Mouse (Mus musculus): ENCODE measurements around the gene Gm4869.
"Not testable (repeated sequence)": the region's sequence is repeated elsewhere in the genome, so short reads cannot be mapped to it uniquely, and the experiment has no call there.

The Gm4869 gene

DNA sequence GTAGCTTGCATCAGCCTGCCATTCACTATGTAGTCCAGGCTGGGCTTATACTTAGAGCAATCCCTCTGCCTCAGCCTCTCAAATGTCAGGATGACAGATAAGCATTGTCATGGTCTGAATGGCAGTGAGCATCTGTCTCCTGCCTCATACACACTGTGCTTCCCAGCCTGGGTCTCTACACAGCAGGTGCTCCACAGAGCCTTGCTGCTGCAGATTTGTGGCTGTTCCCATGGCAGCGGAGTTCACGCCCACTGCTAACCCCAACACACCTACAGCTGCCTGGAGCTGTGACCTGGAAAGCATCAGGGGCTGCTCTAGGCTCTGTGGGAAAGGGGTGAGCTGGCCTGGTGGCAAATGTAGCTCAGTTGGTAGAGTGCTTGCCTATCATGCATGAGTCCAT is 19.5 kb downstream of the Gm4869 start:
- no peak for DNase-seq (ENCODE audit: low spot score)

DNA sequence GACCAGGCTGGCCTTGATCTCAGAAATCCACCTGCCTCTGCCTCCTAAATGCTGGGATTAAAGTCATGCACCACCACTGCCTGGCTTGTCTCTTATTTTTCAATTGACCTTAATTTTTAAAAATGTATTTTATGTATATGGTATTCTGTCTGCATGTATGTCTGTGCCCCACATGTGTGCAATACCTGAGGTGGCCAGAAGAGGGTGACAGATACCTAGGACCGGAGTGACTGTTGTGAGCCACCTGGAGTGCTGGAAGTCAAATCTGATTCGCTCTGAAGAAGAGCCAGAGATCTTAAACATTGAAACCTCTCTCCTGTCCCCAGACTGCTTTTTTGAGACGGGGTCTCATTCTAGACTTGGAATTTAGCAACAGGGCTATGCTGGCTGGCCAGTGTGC is 26.9 kb downstream of the Gm4869 start:
- DNase-seq (ENCODE audit: low spot score): no peak

DNA sequence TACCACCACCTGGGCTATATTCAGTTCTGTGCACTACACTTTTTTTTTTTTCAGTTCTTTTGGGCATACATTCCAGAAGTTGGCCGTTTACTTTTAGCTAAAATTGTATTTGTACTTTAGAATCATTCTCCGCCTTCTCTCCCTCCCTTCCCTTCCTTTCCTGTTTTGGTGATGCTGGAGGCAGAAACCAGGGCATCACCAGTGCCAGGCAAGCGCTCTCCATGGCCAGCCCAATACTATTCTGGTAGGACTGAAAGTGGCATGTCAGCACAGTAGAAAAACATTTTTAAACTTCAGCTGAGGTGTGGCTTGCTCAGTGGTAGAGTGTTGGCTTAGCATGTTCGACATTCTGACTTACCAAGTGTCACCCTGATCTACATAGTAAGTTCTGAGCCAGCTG is 36.0 kb downstream of the Gm4869 start:
- no peak for DNase-seq (ENCODE audit: low spot score)

DNA sequence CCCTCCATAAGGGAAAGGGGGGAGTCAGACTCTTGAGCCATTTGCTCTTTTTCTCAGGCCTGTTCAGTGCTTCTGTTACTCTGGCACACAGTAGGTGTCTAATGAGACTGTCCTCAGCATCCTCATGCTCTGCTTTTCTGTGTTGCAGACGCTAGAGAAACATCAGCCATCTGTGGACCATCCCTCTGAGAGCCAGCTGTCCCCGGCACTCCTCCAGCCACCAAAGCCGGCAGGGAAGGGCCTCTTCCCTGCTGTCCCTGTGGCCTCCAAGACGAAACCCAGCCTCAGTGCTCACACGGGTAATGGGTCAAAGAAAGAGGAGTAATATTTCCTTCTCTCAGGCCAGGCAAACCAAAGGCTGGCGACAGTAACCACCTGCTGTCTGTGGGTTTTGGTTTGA is 45.7 kb downstream of the Gm4869 start:
- no peak for DNase-seq (ENCODE audit: low spot score)

DNA sequence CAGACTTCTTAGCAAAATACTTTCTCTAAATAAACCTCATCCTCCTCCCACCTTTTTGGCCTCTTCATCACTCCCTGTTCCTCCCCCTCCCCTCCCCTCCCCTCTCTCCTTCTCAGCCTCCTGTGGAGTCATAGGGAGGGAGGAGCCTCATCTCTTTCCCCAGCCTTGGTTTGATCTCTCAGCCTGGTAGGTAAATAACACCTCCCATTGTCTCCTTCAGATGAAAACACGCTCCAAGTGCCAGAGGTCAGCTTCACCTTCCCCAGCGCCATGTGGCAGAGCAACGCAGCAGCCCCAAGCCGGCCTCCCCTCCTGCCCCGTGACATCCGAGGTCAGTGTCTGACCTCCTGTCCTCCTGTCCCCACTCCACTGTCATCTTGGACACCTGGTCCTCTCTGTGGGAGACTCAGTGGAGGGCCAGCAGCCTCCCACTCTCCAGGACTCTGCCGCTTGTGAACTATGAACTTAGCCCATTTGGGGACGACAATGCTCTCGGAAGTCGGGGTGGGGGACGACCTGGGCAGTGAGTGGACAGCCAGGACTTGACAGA is 47.3 kb downstream of the Gm4869 start:
- DNase-seq (ENCODE audit: low spot score): no peak

DNA sequence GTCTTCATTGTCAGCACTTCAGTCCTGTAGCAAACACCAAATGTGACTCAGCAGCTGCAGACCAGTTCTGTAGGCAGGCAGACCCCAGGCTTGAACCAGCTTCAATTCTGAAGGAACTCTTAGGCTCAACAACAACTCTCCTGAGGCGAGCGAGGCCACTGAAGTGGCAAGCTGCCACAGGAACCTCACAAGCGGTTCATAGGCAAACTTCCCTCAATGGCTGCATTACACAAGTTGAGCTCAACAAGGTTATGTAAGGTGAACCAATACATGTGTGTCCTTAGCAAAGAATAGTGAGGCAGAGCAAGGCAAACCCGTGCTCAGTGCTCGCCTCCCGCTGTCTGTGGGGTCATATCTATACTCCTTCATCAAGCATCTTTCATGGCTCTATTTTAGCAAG is 52.7 kb downstream of the Gm4869 start:
- DNase-seq (ENCODE audit: low spot score): no peak

DNA sequence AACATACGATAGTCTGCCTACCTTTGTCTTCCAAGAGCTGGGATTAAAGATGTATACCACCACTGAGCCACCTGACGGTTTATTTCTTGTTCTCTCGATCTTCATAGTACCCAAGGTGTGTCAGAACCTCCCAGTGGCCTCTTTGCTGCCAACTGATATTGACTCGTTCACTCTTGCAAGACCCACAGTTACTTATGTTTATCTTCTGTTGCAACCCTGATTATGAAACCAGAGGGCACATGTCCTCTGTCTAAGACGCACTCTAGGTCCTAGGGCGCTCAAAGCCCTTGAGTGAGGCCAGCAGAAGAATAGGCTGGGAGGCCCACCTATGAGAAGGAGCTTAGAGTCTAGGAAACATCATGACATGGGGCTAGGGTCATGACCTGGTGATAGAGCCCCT is 55.3 kb downstream of the Gm4869 start:
- no peak for DNase-seq (ENCODE audit: low spot score)

DNA sequence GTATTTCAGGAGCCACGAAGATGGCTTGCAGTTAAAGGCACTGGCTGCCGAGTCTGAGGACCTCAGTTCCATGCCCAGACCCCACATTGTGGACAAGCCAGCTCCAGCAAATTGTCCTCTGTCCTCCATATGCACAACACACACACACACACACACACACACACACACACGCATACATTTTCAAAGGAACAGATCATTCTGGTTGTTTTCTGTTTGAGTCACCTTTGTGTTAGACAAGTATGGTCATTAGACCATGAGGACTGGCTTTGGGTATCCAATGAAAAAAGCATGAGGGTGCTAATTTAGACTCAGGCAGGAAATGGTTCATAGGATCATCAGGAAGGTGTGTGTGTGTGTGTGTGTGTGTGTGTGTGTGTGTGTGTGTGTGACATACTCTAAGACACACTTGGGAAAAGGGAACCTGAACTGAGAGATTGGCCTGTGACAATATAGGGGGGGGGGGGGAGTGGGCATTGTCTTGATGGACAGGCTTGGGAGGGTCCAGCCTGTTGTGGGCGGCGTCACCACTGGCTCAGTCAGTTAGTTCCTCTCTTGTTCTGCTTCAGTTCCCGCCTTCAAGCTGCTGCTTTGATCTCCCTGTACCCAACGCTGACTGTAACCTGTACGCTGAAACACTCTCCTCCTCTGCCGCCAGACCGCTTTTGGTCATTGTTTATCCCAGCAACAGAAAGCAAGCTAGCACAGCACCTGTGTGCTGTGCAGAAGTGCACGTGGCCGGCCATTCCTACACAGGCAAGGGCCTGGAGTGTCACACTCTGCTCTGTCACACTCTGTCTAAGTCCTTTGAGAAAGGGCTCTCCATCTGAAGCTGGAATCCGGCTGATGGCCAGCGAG is 56.8 kb downstream of the Gm4869 start:
- DNase-seq (ENCODE audit: low spot score): no peak

DNA sequence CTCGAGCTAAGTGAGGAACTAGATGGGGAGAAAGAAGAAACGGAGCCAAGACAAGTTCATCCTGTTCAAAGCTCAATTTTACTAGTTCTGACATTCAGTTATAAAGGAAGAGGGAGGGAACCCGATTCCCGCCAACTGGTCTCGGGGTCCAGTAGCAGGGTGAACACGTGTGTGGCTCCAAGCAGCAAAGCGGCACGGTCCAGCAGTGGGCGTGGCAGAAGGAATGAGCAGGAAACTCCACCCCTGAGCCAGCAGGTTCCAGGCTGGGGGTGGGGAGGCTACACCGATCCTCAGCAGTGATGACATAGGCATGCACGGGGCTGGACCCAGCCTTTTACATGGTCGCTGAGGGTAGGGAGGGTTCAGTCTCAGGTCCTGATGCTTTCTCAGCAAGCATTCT is 57.5 kb downstream of the Gm4869 start:
- DNase-seq (ENCODE audit: low spot score): not testable (repeated sequence)

DNA sequence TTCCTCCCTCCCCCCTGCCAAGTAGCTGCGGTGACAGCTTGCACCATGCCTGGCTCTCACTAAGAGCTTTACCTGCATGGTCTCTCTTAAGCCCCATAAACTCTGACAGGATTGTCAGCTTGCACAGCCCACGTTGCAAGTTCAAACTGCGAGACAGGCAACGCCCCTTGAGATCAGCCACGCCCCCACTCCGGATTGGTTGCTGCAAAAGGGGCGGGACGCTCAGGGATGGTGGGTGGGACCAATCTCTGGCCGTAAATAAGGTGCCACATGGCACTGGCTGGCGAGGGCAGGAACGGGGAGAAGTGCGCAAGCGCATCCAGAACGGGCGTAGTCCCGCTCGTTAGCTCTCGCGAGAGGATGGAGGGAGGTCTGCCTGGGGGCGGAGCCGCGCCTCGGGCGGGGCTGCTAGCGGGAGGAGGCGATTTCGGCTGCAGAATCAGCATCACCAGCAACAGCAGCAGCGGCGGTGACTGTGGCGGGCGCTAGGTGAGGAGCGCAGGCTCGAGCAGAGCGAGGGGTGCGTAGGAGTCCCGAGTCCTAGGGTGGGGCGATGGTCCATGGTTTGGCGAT is 59.8 kb downstream of the Gm4869 start, which contains the start of gene Chst12:
TSS of gene Chst12 (plus strand) at position 343 of the 573 bp plus-strand sequence.
- DNase-seq (ENCODE audit: low spot score): peak; percentile 99

DNA sequence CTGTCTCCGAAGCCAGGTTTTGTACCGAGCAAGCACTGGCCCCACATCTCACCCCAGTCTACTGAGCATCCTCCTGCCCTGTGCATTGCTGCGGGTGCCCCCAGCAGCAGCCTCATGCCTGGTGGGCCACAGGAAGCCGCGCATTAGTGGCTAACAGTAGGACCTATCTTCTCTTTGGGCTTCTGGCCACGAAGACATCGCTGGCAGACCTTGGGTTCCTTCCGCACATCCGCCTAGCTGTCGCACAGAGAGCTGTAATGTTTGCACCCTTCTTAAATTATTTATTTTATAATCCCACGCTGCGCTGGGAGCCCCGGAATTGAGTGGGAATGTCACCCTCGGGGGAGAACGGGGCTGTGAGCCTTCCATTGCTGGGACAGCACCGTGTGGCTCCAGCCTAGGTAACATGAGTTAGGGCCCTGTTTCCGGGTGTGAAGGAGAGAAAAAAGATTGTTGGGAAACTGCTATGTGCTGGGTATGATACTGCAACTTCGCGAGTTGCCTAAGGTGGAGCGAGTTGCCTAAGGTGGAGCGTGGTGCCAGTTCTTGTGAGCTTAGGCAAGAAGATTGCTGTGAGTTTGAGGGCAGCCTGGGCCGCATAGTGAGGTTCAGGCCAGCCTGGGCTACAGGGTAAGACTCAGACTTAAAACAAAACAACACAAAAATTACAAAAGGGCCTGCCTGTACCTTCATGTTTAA is 60.8 kb downstream of the Gm4869 start:
- no peak for DNase-seq (ENCODE audit: low spot score)

DNA sequence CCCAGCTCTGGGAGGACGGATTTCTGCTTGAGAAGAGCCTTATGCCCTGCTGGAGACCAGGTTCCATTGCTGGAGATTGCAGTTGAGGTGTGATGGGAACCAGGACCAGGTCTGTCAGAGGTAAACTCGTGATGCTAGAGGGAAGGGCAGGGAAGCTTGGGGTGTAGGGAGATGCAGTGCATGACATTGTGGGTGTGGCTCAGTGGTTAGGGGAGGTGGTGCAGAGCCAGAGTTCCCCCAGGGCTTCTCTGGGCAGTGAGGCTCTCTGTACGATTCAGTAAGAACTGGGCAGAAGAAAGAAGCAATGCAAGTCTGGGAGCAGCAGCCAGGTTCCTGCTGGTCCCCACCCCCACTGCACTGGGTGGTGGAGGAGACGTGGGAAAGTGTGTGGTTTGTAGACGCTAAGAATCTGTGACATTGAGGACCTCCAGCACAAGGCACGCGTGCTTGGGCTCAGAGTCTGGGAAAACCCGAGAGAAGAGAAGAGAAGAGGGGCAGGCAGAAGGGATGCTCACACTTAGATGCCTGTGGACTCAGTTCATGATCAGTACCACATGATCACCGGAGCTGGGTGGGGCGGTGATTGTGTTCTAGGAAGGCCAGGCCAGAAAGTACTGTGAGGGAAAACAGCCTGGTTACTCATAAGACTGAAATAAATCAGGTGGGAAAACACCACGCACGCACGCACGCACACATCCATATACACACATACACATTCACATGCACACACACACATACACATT is 62.2 kb downstream of the Gm4869 start:
- no peak for DNase-seq (ENCODE audit: low spot score)

DNA sequence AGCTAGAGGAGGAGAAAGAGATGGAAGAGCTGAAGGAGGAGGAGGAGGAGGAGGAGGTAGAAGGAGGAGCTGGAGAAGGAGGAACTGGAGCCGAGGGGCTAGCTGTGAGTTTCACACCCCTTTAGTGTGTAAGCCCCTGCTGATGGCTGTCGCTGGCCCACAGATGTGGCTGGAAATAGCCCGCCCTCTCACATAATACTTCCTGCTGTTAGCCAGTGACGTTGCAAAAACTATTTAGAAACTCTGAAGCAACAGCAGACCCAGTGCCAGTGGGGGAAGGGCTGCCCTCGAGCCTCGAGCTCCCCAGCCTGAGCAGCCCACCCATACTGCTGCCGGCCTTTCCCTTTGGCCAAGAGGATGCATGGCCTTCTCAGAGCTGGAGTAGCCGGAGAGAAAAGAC is 63.2 kb downstream of the Gm4869 start:
- no peak for DNase-seq (ENCODE audit: low spot score)

DNA sequence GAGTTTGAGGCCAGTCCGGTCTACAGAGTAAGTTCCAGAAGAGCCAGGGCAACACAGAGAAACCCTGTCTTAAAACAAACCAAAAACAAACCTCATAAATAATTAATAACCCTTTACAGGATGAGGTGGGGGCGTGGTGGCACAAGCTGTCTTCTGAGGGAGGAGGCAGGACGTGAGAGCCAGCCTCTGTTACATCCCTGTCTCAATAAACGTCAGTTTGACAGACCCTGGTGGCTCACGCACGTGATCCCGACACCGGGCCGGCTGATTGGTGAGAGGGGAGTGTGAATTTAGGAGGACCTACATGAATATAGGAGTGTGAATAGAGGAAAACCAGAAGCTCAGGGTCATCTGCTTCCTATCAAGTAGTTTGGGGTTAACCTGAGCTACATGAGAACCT is 63.8 kb downstream of the Gm4869 start:
- no peak for DNase-seq (ENCODE audit: low spot score)

DNA sequence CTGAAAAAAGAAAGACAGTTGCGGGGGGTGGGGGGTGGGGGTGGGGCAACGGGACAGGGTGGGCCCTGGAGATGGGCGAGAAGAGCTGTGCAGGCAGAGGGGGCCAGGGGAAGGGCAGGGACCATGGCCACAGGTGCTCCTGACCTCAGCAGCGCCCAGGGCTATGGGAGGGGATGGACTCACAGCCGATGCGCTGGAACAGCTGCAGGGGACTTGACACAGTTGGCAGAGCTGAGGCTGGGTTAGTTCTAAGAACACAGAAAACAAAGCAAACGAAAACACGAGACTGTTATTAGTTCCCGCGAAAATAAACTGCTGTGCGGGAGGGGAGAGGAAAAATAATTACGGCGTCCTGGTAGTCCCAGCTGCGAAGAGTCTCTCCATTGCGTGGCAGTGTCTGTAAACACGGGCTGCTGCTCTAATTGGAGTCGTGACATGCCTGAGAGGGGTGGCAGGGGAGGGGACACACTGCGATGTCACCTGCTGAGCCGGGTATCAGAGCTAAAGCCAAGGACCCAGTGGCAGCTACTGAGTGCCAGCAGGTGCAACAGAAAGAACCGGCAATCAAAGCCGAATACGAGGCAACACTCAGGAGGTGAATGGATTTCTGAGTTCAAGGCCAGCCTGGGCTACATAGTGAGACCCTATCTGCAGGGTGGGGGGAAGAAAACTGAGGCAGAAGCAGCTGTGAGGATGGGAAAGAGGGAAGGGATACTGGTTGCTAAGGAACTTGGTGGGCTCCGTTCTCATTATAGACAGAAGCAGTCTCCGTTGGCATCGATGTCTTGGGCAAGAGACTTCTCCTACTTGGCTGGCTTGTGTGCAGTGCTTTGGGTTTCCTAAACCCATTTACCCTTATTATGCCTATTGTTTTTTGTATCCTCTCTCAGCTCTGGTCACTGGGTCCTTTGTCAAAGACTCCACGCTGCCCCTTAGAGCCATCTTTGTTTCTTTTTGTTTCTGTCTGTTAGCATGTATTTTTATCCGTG is 64.9 kb downstream of the Gm4869 start:
- no peak for DNase-seq (ENCODE audit: low spot score)

DNA sequence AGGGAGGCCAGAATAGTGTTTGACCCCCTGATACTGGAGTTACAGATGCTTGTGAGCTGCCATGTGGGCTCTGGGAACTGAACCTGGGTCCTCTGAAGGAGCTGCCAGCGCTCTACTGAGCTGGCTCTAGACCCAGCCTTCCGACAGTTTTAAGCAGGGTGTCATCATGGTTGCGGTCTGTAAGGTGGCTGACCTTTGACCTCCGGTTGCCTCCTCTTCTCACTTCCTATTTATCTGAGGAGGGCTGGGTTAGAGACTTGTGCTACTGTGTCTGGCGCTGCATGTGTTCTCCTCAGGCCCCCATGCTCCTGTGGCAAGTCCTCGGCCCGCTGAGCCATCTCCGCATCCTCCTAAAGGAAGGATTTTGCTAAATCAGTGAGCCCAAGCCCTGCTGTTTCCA is 68.5 kb downstream of the Gm4869 start:
- no peak for DNase-seq (ENCODE audit: low spot score)

DNA sequence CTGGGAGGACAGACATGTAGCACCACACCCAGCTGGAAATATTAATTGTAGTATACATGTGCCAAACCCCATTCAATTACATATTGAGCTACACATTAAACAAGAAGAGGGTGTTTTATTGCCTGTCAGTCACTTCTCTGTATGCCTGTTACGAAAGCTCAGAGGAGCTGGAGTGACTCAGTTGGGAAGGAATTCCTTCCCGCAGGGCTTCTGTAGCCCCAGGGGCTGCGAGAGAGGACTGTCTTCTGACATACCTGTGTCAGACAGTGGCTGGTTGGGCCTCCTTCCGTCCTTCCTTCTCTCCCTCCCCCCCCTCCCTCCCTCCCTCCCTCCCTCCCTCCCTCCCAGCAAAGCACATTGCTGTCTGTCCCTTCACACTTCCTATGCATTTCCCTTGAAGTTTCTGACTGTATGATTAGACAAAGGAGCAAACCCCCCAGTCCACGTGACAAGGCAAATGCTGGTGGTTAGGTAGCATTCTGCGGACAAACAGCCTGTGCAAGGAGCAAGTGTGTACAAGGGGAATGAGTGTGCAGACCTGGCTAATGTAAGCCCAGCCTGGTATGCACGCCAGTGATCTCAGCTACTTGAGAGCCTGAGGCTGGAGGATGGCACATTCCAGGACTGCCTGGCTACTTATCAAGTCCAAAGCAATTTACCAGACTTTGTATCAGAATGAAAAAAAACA is 69.5 kb downstream of the Gm4869 start:
- DNase-seq (ENCODE audit: low spot score): no peak

DNA sequence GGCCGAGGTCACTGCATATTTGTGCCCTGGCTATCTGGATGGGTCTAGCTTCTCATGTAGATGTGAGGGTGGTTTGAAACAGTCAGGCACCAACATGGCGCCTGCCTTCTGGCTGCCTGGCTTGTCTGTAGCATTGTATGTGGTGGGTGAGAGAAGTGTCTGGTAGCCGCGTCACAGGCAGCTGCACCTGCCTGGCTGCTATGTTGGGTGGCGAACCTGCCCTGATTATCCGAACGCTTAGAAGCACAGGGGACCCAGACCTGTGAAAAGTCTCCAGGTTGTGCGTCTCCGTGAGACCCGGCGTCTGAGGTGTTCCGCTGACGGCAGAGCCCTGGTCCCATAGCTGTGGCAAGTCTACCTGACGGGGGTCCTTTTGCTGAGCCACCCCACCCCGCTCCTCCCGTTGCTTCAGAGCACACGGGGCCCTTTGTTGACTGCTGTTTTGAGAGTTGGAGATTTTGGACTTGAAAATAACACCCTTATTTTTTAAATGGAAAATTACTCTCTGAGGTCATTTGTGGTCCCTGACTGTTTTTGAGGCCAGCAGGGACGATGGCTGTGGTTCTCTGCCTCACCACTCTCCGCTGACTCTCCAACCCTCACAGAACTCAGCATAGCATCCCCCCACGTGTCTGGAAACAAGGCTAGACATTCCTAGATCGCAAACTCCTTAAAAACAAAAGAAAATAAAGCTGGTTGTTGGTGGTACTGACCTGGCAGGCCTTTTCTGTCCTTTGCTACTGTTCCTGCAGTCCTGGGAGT is 71.9 kb downstream of the Gm4869 start:
- no peak for DNase-seq (ENCODE audit: low spot score)

DNA sequence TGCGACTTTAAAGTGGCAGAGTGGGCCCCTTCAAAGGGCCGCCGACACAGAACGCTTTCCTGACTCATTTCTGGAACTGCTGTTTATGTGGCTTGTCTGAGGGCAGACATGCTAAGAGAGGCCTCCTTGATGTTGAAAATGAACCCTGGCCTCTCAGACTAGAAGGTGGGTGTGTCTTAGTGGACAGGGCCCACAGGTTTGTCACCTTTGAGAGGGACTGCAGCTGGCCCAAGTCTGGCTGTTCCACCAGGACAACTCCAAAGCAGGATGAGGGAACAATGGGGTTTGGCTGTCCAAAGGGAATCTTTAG is 72.4 kb downstream of the Gm4869 start:
- no peak for DNase-seq (ENCODE audit: low spot score)

DNA sequence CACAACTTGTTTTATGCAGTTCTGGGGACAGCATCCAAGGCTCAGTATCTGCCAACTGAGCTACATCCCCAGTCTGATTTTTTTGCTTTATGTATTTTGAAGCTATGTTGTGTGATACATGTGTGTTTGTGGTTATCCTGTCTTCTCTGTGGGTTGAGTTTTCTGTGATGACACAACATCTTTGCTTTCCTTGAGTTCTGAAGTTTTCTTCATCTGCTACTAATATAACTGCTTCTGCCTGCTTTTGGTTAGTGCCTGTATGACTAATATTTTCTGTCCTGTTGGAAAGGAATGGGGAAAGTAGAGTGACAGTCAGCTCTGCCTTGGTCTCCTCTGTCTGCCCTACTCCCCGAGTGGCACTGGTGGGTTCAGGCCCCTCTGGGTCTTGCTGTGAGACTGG is 75.8 kb downstream of the Gm4869 start:
- no peak for DNase-seq (ENCODE audit: low spot score)

Data from layer of hippocampus, adult 11-12 months (tissue).